Mouse (Mus musculus) T-helper 17 cell (primary cell): ENCODE data around the gene Slc35b1.

Experiments
- in situ Hi-C, 2 experiments: fragments of 300-600 bp; cut with MboI, MseI; formaldehyde crosslinking; loops; 1 replicate in 1 of 2; 2 replicates in 1 of 2; pipeline ENCODE4 v1.15.1; 2025; ENCODE audit warnings: high pct_unique_total_duplicates in 2 of 2

Gene Slc35b1

DNA sequence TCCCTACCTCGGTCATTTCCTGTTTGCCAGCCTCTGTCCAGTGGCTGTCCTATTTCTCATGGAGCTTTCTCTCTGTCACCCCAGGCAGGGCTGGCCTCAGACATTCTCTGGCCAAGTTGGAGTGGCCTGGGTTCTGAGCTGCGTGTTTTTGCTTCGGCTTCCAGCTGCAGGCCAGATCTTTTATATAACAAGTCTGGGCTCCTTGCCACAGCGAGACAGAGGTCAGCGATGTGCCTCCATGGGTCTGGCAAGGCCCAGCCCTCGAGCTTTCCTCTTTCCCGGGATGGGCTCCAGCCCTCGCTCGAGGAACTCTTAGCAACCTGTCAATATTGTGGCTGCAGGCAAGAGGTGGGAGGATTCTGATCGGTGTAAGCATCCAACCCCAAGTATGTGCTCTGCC is 18.9 kb upstream of the Slc35b1 start:
- in situ Hi-C loops, result loop anchor here in 1 of 2 experiments (5.0 to 10.0 kb wide), 2 partner anchors 43 to 1729 kb away; no protein-coding TSS in a partner anchor

DNA sequence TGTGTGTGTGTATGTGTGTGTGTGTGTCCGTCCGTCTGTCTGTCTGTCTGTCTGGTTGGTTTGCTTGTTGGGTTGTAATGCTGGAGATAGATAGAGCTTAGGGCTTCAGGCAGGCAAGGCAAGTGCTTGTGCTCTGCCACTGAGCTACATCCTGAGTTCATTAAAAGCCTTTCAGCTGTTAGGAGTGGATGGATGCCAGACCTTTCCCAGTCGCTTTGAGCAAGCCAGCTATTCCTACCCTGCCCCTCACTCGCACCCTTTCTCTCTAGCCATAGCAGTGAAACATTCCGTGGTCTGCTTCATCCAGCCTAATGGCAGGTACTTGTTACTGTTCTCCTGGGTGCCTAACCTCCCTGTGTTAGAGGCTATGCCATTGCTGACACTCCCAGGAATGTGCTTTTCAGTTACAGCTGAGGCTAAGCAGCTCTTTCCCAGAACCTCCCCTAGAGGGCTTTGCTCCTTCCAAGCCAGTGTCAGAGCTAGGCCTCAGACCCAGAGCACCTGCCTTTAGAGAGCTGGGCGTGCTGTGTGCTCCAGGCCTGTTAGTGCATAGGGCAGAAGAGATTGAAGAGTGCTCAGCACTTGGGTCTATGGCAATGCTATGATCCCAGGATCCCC is 18.1 kb upstream of the Slc35b1 start:
- in situ Hi-C loops, result loop anchor here in 1 of 2 experiments (5.0 to 10.0 kb wide), 2 partner anchors 44 to 1728 kb away; no protein-coding TSS in a partner anchor

DNA sequence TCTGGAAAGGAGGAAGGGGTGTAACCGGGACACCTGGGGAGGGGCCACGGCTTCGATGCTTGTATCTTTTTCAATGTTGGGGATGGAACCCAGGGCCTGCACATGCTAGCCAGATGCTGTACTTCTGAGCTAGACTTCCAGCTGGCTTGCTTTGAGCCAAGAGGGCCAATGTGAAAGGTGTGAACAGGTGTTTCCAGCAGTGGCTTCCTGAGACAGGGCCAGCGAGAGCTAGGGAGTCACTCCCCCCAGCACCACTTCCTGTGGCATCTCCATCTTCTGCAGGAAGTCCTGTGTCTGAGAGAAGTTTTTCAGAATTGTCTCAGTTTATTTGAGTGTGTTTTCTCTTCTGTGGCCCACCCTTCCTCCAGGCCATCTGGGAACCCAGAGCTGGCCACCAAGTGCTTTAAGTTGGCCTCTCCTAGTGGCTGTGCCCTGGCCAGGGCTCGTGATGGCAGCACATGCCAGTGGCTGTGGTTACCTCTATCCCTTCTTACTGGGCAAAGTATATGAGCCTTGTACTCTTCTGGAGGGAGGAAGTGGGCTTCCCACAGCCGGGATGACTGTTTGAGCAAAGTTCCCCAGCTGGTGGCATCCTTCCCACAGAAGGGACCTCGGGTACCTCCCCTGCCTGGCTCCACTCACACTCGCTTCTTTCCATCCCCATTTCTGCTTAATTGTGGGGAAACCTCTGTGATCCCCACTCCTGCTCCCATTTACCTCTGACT is 17.3 kb upstream of the Slc35b1 start:
- in situ Hi-C loops, result loop anchor here in 1 of 2 experiments (5.0 to 10.0 kb wide), 2 partner anchors 45 to 1728 kb away; no protein-coding TSS in a partner anchor

DNA sequence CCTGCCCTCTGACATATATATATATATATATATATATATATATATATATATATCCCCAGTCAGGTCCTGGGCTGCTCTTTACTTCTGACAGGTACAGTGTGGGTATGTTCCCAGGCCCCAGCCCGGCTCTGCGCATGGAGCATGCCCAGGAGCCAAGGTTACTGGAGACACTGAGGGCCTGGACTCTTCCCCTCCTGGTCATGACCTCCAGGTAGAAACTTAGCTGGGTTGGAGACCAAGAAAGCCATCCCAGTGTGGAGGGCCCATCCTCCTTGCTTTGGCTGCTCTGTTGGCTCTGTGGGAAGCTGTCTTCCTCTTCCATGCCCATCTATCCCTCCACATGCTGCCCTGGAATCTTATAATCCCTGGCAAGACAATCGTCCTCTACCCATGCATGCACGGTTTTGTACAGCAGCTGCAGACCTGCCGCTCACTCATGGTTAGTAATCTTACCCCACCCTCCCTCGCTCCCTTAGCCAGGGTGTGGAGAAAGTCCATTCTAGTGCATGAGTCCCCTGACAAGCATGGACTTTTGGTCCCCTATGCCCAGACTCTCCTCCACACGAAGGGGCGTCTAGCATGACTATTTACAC is 16.2 kb upstream of the Slc35b1 start:
- in situ Hi-C loops, result loop anchor here in 1 of 2 experiments (5.0 to 10.0 kb wide), 2 partner anchors 46 to 1726 kb away; no protein-coding TSS in a partner anchor

DNA sequence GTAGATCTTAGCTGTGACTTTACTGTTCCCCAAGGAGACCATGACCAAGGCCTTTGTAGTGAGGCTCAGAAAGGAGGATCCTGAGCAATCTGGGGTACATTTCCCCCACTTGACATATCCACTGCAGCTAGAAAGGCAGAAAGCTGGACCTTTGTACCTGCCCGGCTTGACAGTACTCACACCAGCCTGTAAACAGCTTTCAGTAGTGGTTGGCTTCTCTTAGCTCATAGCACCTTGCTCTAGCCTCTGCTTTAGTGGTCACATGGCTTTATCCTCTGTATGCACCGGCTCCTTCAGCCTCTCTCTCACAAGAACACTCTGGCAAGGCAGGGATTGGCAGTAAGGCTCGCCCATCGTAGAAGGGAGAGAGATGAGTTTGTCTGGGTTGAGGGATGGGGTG is 15.6 kb upstream of the Slc35b1 start:
- in situ Hi-C loops, result loop anchor here in 1 of 2 experiments (5.0 to 10.0 kb wide), 2 partner anchors 47 to 1726 kb away; no protein-coding TSS in a partner anchor

DNA sequence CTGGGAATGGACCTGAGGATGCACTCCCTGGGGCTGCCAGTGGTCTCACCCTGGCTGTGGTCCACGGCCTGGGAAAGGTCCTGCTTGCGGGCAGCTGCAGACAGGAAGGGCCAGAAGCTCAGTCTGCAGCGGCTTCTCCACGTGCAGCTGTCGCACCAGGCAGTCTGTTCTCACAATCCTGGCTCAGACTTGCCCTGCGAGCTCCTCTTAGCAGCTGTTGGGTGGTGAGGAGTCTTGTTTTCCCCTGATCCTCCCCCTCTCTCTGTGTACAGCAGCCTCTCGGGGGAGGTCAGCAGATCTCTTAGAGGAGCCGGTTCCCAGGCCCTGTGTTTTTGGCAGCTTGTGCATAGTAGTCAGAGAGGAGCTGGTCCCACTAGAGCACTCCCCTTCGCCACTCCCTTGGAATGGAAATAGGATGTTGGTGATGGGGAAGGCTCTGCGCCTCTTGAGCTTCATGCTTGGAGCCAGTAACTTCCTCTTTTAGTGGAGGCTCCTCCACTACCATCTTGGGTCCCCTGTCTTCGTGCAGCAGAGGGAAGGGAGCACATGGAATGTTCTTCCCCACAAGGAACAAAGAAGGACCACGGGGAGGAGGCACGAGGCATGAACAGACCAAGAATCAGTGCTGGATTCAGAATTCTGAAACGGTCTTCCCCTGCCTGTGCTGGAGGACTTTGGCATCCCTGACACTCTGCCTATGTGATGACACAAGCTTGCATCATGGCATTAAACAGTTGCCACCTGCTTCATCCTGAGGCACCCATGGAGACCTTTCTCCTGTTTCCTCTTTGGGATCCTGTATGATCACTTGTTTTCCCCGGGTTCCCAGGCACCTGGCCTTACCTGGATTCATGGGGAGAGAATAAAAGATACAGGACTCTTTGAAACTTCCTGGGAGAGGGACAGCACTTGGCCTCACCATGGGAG is 14.3 kb upstream of the Slc35b1 start:
- in situ Hi-C loops, result loop anchor here in 1 of 2 experiments (5.0 to 10.0 kb wide), 2 partner anchors 48 to 1725 kb away; no protein-coding TSS in a partner anchor

DNA sequence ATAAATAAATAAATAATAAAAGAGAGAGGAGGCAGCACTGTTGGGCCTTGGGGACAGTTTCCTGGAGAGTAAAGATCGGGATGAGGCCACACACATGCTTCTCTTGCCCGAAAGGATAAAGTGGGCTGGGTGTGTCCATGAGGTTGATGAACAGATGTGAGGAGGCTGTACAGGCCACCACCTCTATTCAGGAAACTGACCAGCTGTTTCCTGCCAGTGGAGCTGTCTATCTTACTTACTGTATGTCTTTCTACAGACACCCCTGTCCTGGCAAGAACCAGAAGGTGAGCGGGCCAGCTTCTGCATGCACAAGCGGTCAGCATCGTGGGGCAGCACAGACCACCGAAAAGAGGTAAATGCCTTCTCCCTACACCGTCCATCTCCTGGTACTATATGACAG is 13.3 kb upstream of the Slc35b1 start:
- in situ Hi-C loops, result no loop called here

DNA sequence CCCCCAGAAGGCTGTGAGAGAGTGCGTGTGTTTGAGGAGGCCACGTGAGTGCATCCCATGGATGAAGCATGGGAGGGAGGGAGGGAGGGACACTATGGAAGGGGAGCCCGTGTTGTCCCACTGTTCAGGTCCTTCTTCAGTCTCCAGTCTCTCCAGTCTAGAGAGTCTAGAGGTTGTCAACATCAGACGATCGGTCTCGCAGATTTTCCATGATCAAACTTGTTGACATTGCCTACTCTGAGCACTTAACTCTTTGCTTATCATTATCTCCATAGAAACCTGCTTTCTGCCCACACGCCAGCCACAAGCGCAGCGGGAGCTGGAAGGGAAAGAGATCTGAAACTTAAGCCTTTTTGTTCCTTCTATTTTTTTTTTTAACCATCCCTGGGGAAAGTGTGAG is 5.6 kb upstream of the Slc35b1 start:
- in situ Hi-C loops, result no loop called here

DNA sequence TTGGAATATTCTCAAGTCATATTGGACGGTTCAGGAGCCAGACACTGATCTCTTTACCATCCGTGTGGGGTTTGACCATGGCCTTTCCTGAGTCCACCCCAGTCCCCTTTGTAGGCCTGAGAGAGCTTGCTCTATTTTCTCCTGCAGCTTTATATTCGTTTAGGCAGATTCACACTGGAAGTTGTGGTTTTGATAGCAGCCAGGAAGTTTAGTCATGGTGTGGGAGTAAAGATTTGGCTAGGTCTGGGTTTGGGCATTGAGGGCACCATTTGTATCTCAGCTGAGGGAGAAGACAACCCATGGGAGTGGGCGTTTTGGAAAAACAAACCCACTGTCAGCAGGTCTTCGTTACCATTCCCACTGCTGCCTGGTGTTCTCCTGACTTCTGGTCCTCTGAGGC is 4.9 kb upstream of the Slc35b1 start:
- in situ Hi-C loops, result no loop called here

DNA sequence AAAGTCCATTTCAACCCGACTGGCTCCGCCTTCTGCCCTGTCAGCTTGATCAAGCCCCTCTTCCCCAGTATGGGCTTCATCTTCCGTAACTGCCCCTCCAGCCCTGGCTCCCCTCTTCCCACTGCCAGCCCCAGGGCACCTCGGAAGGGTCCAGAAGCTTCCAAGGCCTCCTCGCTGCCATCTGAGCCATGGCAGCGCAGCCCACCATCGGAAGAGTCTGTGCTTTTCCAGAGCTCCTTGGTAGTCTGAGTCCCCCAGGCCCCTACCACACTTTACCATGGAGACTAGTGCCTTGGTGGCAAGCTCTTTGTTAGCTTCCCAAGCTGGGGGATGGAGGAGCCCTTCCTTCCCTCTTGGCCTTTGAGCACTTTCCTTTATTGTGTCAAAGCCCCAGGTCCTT is 3.8 kb upstream of the Slc35b1 start:
- in situ Hi-C loops, result no loop called here

DNA sequence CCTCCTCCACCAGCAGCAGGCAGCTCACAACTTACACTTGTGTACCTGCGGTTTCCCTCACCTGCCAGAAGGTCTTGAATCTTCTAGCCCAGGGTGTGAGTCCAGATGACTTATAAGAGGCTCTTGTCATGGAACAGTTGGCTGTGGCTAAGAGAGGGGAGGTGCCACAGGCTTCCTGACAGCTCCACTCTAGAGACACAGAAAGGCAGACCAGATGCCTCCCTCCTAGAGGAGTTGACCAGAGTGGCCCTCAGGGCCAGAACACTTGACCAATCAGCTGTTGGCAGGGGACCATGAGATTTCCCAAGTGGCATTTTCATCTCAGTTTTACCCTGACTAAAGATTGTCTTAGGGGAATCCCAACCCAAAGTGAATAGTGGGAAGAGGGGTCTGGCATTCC is 3.3 kb upstream of the Slc35b1 start:
- in situ Hi-C loops, result no loop called here

DNA sequence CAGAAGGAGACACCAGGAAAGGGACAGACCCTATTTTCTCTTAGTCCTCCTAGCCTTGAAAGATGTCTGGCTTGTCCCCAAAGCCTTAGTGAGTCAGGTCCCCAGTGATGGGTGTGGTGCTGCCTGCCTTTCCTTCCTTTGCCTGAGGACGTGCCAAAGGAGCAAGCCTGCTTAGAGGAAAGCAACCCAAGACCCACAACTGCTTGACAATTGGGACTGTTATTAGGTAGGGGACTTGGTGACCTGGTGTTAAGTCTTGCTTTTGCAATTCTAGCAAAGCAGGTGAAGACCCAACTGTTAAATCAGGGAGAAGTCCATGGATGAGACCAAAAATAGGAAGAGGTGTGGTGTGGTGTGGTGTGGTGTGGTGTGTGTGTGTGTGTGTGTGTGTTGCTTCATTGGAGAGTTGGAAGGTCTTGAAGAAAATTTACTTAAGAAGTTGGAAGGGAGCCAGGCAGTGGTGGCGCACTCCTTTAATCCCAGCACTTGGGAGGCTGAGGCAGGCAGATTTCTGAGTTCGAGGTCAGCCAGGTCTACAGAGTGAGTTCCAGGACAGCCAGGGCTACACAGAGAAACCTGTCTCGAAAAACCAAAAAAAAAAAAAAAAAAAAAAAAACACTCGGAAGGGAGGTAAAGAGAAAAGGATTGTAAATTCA is 1.0 kb upstream of the Slc35b1 start:
- in situ Hi-C loops, result no loop called here

DNA sequence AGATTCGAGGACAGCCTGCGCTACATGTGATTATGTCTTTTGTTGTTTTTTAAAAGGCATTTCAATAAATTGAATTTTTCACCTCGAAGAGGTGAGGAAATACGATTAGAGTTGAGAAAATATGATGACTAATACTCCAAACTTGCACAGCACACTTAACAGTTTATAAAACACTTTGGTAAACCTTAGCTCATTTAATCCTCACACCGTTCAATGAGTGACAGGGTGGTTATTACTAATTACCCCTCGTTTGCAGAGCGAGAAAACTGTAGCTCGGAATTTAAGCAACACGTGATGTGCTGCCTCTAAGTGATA is 531 bp upstream of the Slc35b1 start:
- in situ Hi-C loops, result no loop called here

DNA sequence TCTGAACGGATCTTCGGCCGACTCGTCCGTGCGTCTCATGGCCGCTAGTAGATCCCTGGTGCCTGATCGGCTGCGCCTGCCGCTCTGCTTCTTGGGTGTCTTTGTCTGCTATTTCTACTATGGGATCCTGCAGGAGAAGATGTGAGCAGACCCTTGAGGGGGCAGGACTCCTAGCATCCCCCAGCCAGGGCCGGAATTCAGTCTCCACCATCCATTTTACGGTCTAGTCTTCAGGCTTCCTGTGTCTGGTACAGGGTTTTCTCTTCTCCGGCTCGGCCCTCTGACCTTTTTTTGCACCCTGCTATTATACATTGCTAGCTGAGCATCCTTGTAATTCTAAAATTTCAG is 455 bp downstream of the Slc35b1 start:
- in situ Hi-C loops, result no loop called here

DNA sequence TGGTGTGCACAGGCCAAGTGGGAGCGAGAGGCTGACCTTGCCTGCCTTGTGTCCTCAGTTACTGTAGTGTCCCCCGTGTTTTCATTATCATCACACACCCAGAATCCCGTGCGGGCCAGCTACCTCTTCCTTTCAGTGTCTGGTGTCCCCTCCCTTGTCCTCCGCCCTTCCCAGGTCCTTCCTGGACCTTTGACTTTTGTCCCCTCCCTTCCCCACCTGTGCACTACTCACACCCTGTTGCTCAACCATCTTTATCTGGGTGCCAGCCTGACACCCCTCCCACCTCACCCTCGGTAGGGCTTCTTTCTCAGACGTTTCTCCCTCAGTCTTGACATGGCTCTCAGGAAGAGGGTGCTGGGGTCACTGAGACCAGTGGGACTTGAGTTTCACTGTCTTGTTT is 2.9 kb downstream of the Slc35b1 start:
- in situ Hi-C loops, result no loop called here

DNA sequence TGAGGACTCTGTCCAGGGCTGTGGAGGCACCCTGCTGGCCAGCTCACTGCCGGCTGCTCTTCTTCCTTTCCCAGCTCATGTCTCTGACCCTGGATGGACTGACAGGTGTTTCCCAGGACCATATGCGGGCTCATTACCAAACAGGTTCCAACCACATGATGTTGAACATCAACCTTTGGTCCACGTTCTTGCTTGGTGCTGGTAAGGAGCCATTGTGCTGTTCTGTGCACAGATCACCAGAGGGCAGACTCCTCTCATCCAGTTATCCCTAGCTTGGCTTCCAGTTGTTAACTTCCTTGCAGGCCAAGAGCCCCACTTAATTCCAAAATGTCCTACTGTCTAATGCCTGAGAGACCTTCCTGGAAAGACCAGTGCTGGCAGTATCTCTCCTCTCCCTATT is 4.5 kb downstream of the Slc35b1 start:
- in situ Hi-C loops, result no loop called here

DNA sequence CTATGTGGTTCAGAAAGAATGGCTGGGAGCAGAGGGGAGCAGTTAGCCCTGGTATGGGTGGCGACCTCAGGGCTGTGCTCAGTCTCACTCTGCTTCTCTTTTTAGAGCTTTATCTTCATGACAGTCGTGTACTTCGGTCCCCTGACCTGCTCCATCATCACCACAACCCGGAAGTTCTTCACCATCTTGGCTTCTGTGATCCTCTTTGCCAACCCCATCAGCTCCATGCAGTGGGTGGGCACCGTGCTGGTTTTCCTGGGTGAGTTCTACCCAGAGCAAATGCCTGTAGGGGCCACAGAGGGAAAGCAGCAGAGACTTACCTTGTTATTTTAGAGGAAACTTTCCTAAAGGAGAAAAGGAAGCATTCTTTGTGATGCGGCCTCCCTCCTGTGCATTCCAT is 5.9 kb downstream of the Slc35b1 start:
- in situ Hi-C loops, result no loop called here

DNA sequence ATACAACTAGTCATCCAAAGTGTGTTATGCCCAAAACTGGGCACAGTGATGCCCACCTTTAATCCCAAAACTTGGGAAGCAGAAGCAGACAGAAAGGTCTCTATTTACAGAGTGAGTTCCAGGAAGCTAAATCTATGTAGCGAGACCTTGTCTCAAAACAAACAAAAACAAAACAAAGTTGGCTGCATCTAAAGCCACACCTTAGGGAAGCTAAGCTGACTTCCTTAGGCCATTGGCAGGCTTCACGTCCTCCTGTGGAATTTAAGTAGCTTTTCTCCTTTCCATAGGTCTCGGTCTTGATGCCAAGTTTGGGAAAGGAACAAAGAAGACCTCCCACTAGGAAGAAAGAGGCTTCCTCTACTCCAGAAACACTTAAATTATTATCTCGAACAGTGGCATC is 6.7 kb downstream of the Slc35b1 start:
- in situ Hi-C loops, result no loop called here

DNA sequence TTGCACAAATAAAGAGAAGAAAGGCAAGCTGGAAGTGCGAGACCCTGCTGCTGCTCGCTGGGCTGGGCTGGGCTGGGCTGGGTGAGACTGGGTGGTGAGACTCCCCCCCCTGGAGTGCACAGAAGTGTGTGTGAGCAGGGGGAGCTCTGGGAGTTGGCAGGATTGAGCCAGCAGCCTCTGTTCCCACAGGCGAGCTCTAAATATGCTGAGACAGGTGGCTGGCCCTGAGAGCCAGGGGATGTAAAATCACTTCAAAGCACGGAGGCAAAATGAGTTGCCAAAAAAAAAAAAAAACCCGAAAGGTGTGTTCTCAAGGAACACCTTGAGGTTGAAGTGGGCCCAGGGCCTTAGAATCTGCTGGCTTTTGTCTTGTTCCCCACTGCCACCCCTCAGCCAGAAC is 7.3 kb downstream of the Slc35b1 start:
- in situ Hi-C loops, result no loop called here

DNA sequence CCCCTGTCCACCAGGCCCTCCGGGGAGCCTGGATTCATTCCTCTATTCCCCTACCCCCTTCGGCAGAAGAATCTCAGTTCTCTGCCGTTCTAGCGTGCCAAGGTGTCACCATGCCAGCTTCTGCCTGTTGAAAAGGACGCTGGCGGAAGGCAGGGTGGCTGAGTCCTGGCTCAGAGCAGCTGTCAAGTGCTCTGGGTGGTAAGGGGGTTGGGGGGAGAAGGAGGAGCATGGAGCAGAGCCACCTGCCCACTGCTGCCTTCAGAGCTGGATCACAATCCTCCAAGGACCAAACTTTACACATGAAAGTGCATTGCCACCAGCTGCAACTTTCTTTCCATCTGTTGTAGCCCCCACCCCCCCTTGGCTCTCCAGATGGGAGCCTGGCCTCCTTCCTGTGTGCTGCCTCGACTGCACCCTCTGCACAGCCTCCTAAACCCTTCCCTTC is 7.8 kb downstream of the Slc35b1 start:
- in situ Hi-C loops, result no loop called here
